Mouse (Mus musculus): ENCODE data around the gene Gata2.

The Gata2 gene

DNA sequence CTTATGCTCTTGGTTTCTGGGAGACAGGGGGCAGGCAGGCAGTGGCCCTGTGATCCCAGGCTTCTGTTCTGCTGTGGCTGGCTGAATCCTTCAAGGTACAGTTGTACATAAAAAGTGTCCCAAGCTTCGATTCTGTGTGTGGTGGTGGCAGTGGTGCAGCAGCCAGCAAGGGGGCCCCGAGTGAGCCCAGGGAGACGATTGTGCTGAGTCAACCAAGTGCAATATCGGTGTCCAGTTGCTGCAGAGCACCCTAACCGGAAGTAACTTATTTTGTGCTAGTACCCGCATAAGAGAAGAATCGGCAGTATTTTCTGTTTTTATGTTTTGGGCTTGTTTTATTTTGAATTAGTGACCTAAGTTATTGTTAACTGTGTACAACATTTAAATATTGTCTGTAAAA lies 12.9 kb downstream of the Gata2 start:
- no peak for DNase-seq (ENCODE audit: extremely low read depth, low read depth, low spot score)

DNA sequence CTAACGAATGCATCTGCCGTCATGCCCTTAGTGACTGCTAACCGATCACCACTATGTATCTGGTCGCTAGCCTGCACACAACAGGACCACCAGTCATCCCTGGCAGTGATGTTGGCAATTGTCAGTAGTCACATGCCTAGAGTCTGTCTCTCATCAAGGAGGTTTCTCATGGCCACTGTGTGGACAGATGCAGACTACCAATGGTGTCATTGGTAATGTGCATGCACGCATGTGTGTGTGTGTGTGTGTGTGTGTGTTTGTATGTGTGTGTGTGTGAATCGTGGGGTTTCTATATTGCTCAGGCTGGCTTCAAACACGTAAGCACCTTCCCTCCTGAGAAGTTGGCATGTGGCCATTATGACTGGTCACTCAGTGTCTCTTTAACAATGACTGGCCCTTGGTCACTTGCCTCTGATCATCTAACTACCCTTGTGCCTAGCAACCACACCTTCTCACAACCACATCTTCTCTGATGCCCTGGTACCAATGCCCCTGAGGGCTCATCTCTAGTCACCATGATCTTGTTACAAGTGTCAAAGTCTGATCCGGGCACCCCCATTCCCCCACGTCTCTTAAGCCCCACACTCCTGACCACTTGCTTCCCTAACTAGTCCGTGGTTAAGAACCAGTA lies 13.8 kb downstream of the Gata2 start:
- DNase-seq (ENCODE audit: extremely low read depth, low read depth, low spot score) = no peak

DNA sequence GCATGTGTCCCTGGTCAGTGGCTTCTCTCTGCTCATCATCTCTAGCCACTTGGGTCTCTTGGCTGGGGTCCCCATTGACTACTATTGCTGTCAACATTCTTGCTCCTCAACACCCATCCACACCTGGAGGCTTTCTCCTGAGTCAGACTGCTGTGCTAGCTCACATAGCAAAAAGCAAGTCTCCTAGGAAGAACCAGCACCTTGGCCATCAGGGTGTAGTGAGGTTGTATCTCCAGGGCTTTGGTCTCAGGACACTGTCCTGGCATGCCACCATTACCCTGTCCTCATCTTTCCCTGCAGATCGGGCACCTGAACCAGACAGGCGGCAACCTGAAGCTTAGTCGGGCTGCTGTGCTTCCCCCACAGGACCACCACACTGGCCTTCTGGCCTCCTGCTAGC lies 14.6 kb downstream of the Gata2 start:
- no peak for DNase-seq (ENCODE audit: extremely low read depth, low read depth, low spot score)

DNA sequence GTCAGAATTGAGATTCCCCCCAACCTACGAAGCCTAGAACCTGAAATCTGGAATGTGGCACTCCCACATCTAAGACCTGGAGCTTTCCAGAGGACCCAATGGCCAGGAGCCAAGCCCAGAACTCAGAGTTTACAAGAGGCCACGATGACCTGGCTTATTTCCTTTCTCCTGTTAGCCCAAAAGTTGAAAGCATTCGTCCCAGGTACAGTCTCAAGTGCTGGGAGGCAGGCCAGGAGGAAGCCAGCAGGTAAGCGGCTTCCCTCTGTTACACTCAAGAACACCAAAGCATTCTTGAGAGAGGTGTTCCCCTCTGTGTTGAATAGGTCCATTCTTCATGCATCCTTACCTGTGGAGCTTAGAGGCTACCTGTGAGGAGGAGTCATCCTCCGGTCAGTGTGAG lies 15.8 kb downstream of the Gata2 start:
- DNase-seq (ENCODE audit: extremely low read depth, low read depth, low spot score) = no peak

DNA sequence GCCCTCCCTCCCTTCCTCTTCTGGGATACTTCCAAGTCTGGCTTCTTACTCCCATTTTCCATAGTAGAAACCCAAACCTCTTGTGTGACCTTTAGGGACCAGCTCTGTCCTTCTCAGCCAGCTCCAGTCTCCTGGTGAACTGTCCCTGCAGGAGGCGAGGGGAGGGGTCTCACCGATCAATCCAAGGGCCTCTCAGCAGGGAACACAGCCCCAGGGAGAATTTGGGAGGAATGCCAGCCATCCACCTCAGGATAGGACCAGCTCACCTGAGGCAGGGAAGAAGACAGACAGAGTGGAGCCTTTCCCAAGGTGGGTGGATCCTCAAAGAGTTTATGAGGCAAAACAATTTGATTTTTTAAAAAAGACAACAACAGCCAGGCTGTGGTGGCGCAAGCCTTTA lies 16.5 kb downstream of the Gata2 start:
- no peak for DNase-seq (ENCODE audit: extremely low read depth, low read depth, low spot score)

DNA sequence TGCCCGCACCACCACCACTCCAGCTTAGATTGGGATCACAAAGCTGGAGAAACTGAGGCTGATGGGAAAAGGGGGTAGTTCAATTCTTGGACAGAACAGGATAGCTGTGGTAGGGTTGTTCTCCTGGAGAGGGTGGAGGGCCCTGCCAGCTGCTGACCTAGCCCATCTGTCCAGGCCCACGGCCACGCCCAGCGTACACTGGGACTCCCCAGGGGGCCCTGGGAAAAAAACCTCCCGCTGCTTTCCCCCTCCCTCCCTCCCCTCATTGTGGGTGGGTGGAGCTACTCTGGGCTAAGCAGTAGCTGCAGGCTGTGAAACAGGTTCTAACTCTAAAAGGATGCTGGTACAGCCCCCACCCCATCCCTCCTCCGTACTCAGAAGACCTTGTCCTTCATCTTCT lies 22.1 kb downstream of the Gata2 start:
- no peak for DNase-seq (ENCODE audit: extremely low read depth, low read depth, low spot score)

DNA sequence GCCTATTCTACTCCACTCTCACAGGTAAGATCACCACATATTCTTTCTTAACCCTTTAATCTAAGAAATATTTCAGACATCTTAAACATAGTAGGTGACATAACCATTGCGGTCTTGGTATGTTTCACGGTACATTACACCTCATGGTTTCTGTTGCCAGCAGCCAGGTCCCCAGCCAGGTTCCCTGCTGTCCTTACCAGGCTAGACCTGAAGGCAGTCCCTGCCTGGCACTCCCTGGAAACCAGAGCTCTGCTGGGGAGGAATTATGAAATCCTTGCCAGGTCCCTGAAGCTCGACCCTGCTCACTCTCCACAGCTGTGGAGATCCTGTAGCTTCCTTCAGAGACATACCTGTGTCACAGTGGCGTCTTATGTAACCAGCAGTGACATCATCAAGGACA lies 22.5 kb downstream of the Gata2 start:
- no peak for DNase-seq (ENCODE audit: extremely low read depth, low read depth, low spot score)

DNA sequence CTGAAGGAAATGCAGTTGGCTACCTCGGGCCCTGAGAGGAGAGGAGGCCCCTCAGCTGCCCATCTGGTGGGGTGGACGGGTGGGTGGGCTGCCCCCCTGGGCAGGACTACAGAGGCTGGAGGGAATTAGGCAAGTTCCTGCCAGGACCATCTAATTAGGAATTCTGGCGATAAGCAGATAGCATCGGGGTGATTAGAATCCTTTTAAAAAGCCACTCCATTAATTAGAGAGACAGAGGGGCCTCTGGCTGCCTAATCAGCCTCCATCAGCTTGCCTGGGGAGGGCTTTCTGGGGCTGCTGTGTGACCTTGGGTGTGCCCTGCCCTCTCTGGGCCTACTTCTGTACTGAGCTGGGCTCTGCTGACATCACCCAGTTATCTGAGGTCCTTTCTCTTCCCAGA lies 25.4 kb downstream of the Gata2 start:
- DNase-seq (ENCODE audit: extremely low read depth, low read depth, low spot score) = no peak

DNA sequence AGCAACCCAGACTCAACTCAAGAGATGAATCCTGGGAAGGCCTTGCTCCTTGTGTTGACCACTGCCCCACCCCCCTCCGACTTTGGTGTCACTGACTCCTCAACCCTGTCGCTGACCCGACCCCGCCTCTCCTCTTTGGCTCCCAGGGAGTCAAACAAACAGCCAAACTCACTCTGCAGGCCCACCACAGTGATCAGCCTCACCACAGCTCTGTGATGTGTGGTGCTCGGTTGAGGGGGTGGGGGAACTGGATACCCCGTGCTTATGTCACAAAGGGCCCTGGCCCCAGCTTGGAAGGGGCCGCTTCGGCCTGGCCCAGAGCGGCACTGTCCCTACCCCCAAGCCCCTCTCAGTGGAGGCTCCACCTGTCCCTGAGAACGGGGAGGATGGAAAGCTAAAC lies 28.3 kb downstream of the Gata2 start, which contains the start of gene Dnajb8:
Dnajb8 (plus strand) TSS at position 301 of the 400 bp plus-strand sequence.
- no peak for DNase-seq (ENCODE audit: extremely low read depth, low read depth, low spot score)

DNA sequence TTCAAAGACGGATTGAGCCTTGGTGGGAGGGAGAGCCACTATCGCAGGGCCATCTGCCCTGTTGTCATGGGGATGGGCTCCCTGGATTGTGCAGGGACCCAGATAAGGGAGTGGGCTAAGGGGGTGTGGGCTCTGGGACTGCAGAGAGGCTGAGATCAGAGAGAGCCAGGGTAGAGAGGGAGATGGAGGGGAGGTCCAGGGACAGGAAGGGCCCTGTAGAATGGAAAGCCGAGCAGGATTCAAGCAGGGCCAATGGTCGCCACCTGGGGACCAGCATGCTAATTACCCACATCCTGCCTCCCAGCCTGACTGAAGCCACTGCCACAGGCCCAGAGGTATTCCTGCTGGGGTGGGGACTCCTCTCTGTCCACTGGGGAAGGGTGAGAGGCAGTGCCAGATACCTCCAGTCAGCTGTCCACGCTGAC lies 32.9 kb downstream of the Gata2 start:
- DNase-seq (ENCODE audit: extremely low read depth, low read depth, low spot score) = no peak

DNA sequence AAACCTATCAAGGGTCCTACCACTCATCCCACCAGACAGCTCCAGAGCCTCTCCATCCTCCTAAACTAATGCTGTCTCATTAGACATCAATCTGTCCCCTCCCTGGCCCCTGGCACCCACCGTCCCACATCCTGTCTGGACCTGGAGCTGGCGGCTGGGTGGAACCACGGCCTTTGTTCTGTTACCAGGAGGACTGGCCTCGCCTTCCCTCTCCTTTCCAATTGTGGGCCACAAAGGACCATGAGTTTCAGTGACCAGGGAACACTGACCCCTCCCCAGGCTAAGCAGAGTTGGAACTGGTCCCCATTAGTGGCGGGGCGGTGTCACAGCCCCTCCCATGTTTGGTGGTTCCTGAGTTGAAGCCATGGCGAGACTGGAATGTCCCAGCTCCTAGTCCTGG lies 33.8 kb downstream of the Gata2 start:
- no peak for DNase-seq (ENCODE audit: extremely low read depth, low read depth, low spot score)

DNA sequence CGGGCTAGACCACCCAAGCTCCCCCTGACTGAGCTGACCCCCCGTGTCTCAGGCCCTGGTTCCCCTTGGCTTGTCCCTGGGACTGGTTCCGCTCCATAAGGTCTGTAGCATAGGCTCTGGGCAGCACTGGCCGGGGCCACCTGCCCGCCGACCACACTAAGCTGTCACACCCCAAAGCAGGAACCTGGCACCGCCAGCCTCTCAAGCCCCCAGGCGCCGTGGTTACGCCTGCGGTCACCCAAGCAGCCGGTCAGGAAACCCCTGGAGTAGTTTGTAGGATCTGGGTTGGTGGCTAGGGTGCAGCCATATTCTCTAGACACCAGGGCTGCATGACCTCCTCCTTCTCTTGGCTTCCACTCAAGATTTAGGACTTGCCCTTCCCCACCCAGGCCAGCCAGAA lies 35.5 kb downstream of the Gata2 start:
- DNase-seq (ENCODE audit: extremely low read depth, low read depth, low spot score) = no peak

DNA sequence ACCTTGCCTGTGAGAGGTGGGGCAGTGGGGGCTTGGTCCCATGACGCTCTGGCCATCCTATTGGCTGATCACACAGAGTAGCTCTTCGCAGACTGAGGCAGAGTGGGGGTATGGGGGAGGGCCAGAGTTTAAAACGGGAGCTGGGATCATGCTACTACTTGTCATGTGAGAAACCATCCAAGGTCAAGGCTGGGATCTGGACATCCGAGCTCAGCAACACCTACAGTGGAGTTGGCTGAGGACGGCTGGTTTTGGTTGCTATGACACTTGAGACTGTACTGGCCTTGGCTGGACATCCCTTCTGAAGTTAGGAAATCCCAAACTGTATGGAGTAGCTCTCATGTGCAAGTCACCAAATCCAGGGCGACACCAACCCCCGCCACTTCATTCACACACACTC lies 38.1 kb downstream of the Gata2 start:
- no peak for DNase-seq (ENCODE audit: extremely low read depth, low read depth, low spot score)

DNA sequence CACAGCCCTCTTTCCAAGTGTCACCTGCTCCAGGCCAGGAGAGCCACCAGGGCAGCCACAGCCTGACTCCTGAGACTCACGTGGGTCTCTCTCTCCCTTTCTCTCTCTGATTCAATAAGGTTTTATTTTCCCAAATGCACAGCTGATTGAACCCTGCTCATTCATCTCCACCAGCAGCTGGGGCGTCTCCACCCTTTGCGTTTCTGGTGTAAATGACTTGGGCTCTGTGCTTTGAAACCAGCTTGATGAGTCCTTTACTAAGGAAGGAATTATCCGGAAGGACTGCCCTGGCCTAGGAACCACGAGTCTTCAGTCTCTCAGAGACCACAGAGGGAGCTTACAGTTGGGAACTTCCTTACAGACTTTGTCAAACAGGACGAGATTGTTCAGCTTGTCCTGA lies 38.5 kb downstream of the Gata2 start:
- DNase-seq (ENCODE audit: extremely low read depth, low read depth, low spot score) = no peak

DNA sequence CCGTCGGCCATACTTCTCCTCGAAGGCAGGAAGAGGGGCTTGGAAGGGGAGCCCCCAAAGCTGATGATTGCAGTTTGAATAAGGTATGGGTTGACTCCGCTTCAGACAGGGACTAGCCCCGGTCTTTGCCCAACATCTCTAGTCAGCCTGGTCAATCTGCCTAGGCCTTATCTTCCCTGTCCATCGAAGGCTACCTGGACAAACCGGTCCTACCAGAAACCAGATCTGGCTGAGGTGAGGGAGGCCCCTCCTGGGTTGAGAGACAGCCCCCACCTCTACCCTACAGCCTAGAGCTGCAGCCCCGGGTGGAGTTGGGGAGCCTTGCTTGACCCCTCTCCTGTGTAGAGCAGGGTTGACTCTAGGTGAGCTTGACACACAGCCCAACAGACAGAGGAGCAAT lies 40.3 kb downstream of the Gata2 start:
- DNase-seq (ENCODE audit: extremely low read depth, low read depth, low spot score) = no peak

DNA sequence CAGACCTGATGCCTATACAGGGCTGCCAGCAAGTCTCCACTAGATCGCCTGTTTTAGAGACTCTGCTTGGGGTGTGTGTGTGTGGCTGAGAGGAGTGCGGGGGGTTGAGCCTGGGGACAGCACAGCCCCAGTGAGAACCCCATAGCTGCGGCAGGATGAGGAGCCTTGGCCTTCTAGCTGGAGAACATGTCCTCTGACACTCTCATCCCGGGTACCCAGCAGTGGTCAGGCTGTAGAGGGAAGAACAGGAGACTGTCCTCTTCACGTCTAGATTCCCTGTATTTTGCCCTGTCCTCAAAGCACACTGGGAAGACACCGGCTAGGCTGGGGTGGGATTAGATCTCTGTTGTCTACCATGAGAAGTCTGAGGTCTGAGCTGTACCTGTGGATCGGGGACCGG lies 41.8 kb downstream of the Gata2 start:
- no peak for DNase-seq (ENCODE audit: extremely low read depth, low read depth, low spot score)

DNA sequence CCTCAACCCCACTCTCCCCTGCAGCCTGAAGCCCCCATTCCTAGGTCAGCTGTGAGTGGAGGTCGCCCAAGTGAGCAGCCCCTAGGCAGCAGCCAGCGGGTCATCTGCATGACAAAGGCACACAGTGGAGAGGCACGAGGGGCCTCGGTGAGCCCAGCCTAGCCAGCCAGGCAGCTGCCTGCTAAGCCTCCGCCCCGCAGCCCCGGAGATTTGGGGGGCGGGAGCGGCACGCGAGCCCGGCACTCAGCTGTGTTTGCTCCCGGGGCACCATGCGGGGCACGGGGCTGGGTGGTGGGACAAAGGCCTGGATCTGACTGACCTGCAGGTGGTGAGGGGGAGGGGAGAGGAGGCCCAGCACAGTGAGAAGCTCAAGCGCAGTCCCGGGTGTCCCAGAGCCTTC lies 42.3 kb downstream of the Gata2 start:
- DNase-seq (ENCODE audit: extremely low read depth, low read depth, low spot score) = no peak

DNA sequence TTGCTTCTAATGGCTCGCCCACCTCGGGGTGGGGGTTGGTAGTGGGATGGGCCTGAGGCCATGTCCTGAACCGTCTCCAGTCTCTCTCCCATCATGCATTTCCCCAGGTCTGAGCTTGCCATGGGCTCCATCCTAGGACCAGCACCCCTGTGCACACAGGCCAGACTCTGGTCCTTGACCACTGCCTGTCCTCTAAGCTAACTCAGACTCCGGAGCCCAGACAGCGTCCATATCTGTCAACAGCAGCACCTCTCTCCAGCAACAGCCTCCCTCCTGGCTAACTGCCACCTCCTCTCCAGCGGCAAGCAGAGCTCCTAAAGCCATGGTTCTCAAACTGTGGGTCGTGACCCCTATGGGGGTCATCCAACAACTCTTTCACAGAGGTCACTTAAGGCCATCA lies 42.8 kb downstream of the Gata2 start:
- no peak for DNase-seq (ENCODE audit: extremely low read depth, low read depth, low spot score)

DNA sequence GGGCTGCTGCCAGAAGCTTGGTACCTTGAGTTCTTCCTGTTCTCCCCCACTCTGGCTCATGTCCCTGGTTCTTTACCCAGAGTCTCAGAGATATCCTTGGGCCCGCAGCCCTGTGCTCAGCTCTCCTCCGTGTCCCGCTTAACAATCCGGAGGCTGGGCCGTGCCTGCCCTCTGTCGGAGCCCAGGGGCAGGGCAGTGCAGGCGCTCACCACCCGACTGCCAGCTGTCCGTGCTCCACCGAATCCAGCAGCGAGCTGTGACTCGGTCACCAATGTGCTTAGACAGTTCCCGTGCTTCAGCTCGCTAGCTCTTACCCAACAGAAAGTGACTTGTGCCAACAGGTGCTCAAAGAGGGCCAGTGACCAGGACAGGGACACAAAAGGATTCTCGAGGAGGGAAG lies 48.9 kb downstream of the Gata2 start:
- DNase-seq (ENCODE audit: extremely low read depth, low read depth, low spot score) = peak; percentile 1

DNA sequence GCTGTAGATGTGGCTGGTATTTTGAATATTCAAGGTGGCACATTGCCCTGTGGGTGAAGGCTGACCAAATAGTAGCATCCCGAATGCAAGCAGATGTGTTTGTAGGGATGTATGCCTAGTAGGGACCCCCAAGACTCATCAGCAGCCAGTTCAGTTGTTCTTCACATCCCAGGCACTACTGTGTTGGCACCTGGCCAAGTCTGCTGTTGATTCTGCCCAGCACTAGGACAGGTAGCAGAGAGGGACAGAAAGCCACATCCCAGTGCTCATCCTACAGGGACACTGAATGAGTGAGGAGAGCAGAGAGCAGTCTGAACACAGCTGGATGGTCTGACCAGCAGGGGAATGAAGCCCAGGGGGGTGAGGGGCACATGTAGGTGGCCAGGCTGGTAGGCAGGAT lies 55.5 kb downstream of the Gata2 start:
- DNase-seq (ENCODE audit: extremely low read depth, low read depth, low spot score) = no peak

DNA sequence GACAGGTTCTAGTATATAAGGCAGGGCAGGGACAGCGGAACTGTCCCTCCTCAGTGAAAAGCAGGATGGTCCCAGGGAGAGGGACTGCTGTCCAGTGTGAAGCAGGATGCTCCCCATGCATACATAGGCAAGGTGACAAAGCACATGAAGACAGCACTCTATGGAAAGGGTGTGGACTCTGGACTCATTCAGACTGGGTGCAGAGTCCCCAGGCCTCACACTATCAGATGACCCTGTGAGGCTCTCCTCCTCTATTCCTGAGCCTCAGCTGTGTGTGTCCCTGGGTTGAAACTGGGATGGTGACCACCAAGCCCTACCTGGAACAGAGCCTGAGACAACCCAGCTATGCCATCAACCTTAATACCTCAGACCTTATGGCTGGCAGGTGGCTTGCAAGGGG lies 57.7 kb downstream of the Gata2 start:
- no peak for DNase-seq (ENCODE audit: extremely low read depth, low read depth, low spot score)

DNA sequence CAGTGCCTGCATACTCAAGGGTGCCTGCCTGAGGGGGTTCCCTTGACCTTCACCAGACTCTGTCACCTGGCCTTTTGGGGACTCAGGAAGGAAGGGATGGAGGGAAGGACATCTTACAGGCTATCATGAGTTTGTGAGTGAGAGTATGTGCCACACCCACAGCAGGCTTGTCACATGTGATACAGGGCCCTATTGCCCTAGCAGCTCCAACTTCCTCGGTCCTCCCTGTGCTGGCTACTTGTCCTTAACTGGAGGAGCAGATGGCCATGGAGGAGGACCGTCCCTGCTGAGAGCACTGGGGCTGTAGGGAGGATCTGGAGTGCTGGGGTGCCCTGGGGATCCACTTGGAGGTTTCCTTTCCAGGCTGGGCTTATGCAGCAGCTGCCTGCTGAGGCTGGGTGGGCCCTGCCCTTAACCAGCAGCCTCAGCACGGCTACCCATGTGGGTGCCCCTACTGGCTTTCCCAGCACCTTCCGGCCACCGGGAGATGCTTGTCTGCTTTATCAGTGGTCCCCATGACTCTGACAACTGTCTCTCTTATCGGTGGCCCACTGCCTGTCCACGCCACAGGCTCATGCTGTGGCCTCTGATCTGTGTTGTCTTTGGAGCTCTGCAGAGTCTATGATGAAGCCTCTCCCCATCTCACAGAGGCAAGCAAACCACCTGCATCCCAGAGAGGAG lies 58.2 kb downstream of the Gata2 start:
- DNase-seq (ENCODE audit: extremely low read depth, low read depth, low spot score) = no peak

DNA sequence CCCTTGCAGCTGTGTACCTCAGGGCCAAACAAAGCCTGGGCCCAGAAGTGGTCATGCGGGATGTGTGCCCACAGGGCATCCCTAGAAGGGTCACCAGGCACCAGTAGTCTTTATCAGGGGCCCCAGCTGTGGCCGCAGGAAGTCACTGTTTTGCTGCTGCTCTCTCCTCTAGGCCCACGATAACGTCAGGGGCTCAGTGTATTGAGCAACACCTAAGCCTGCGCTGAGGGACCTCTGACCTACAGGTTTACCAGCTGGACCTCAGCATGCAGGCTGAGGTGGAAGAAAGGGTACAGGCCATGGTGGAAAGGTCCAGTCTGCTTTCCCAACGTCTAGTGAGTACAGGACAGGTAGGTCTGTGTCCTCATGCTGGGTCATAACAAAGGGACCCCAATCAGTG lies 60.4 kb downstream of the Gata2 start:
- no peak for DNase-seq (ENCODE audit: extremely low read depth, low read depth, low spot score)
